ENCODE assay signal across 9 mouse cellular contexts in the genomic region with DNA sequence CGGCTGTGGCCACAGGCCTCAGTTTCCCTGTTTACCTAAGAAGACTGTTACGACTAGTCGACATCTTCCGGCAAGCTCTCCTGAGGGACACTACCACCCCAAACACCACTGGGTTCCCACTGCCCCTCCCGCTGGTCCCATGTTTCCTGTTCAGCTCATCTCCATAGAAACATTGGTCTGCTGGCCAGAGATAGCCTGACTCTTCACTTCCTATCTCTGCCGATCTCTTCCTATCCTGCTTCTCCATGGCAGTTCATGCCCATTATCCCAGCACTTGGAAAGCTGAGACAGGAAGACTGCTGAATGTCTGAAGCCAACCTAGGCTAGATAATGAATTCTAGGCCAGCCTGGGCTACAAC. TPM values are rescaled to one million over a fixed set of nuclear protein-coding genes. Genes with fewer than 3 reads are reported as not detected.
DNase-seq lines count a peak whose midpoint lies in the region; ATAC-seq and TF ChIP-seq lines count a peak whose summit lies in the region.
"Had no signal": no experiment of that assay in that cellular context is flagged by ENCODE, and none has a peak within 500 bp of the region (broad histone marks: within the 10 kb centered on the region; RNA-seq: fewer than 3 reads in every experiment).

No protein-coding gene starts in this region.

- peak; percentile 63 to 70 (median 64) for DNase-seq in liver, embryonic 14.5 days (ENCODE audit: low read depth in 3 of 3, low spot score in 3 of 3)
- DNase-seq in layer of hippocampus, adult 9-10 months (ENCODE audit: low spot score), result no peak
- DNase-seq in adrenal gland, postnatal 4 days (ENCODE audit: low spot score in 2 of 2), result no peak
- DNase-seq in cerebellum, adult 18-20 months, result no peak

- TF ChIP-seq CTCF in liver, embryonic 14.5 days (IDR thresholded peaks at IDR 0.05; ENCODE audit: low read depth), result no peak

- no peak for ATAC-seq in midbrain, embryonic 12.5 days (ENCODE audit: low FRiP score, low read depth)
- ATAC-seq in midbrain, embryonic 15.5 days (replicated peaks), result no peak
- peak; percentile 11 for ATAC-seq in granulocyte monocyte progenitor cell, adult 5-6 weeks (replicated peaks; ENCODE audit: poor library complexity, severe bottlenecking)
- ATAC-seq in liver, embryonic 14.5 days (ENCODE audit: insufficient read depth), result peak; percentile 57
- ATAC-seq in stomach, embryonic 15.5 days (ENCODE audit: insufficient read depth, low FRiP score, low read depth), result no peak

- peaks cover 47% of the 10 kb centered on the region for H3K4me1 ChIP-seq in midbrain, embryonic 12.5 days
- H3K4me1 ChIP-seq in midbrain, embryonic 15.5 days, result peaks cover 41% of the 10 kb centered on the region
- H3K4me1 ChIP-seq in liver, embryonic 14.5 days (replicated peaks; ENCODE audit: control insufficient read depth in 2 of 2, insufficient read depth in 2 of 2, low read length in 1 of 2), result peaks cover 47 to 55% of the 10 kb centered on the region in 2 experiments
- H3K4me1 ChIP-seq in stomach, embryonic 15.5 days, result peaks cover 51% of the 10 kb centered on the region

- no peaks in the 10 kb centered on the region for H3K36me3 ChIP-seq in midbrain, embryonic 12.5 days
- no peaks in the 10 kb centered on the region for H3K36me3 ChIP-seq in midbrain, embryonic 15.5 days (replicated peaks)
- H3K36me3 ChIP-seq in liver, embryonic 14.5 days (replicated peaks; ENCODE audit: control insufficient read depth, insufficient read depth, low read depth), result peaks cover 8% of the 10 kb centered on the region
- H3K36me3 ChIP-seq in stomach, embryonic 15.5 days, result no peaks in the 10 kb centered on the region

- H3K9me3 ChIP-seq in midbrain, embryonic 12.5 days, result no peaks in the 10 kb centered on the region
- no peaks in the 10 kb centered on the region for H3K9me3 ChIP-seq in midbrain, embryonic 15.5 days
- H3K9me3 ChIP-seq in liver, embryonic 14.5 days (ENCODE audit: control insufficient read depth, low read length), result no peaks in the 10 kb centered on the region
- H3K9me3 ChIP-seq in stomach, embryonic 15.5 days, result no peaks in the 10 kb centered on the region

- peak; percentile 70 for TF ChIP-seq EP300 in liver, embryonic 14.5 days (IDR thresholded peaks at IDR 0.05; ENCODE audit: low read depth)

- peak overlapping the region; percentile 27 for H3K27ac ChIP-seq in midbrain, embryonic 12.5 days (replicated peaks)
- H3K27ac ChIP-seq in midbrain, embryonic 15.5 days, result no peak overlapping the region
- peak overlapping the region; percentile 74 for H3K27ac ChIP-seq in liver, embryonic 14.5 days
- H3K27ac ChIP-seq in stomach, embryonic 15.5 days, result peak overlapping the region; percentile 51

- H3K27me3 ChIP-seq in midbrain, embryonic 12.5 days, result no peaks in the 10 kb centered on the region; the same call in 1 of the 2 replicates
- 0 out of 2 replicates have a peak, but pooled peaks cover 2% of the 10 kb centered on the region for H3K27me3 ChIP-seq in midbrain, embryonic 15.5 days (replicated peaks)
- no peaks in the 10 kb centered on the region for H3K27me3 ChIP-seq in liver, embryonic 14.5 days (ENCODE audit: control insufficient read depth, insufficient read depth, low read length)
- H3K27me3 ChIP-seq in stomach, embryonic 15.5 days (replicated peaks), result no peaks in the 10 kb centered on the region

- H3K9ac ChIP-seq in midbrain, embryonic 12.5 days (replicated peaks), result no peak overlapping the region
- H3K9ac ChIP-seq in midbrain, embryonic 15.5 days, result no peak overlapping the region
- H3K9ac ChIP-seq in liver, embryonic 14.5 days (replicated peaks), result peak overlapping the region; percentile 63
- no peak overlapping the region for H3K9ac ChIP-seq in stomach, embryonic 15.5 days

- H3K4me3 ChIP-seq in midbrain, embryonic 12.5 days, result no peak overlapping the region
- H3K4me3 ChIP-seq in midbrain, embryonic 15.5 days, result no peak overlapping the region
- H3K4me3 ChIP-seq in liver, embryonic 14.5 days (ENCODE audit: insufficient read depth in 1 of 2, low read depth in 2 of 2, low read length in 2 of 2), result peak overlapping the region; percentile 45 to 48
- H3K4me3 ChIP-seq in stomach, embryonic 15.5 days (replicated peaks), result no peak overlapping the region

- WGBS in midbrain, embryonic 12.5 days, result 73% methylated on average over 6 of the region's 6 CpGs
- 78% methylated on average over 6 of the region's 6 CpGs for WGBS in midbrain, embryonic 15.5 days
- WGBS in liver, embryonic 14.5 days (ENCODE audit: insufficient replicate concordance), result 5% methylated on average over 6 of the region's 6 CpGs
- 67% methylated on average over 6 of the region's 6 CpGs for WGBS in stomach, embryonic 15.5 days

- no peak overlapping the region for H3K4me2 ChIP-seq in midbrain, embryonic 12.5 days (replicated peaks)
- no peak overlapping the region for H3K4me2 ChIP-seq in midbrain, embryonic 15.5 days
- H3K4me2 ChIP-seq in liver, embryonic 14.5 days (ENCODE audit: low read depth), result peak overlapping the region; percentile 68
- H3K4me2 ChIP-seq in stomach, embryonic 15.5 days, result peak overlapping the region; percentile 10; the same call in 1 of the 2 replicates

RNA-seq across cellular contexts. Expression of a gene that starts 2.6 kb away (rescaled TPM):
- 0.37 TPM in 2 replicates for polyA plus RNA-seq in midbrain, embryonic 12.5 days (2016; fragmentation: Nextera tagmentation; extraction: Ambion mirVana)
- polyA plus RNA-seq in midbrain, embryonic 15.5 days (2015; fragmentation: Nextera tagmentation; extraction: Ambion mirVana), result 0.20 and 0.31 TPM in 2 replicates
- not detected in 2 replicates for total RNA-seq in granulocyte monocyte progenitor cell, adult 5-6 weeks (2014; fragmentation: Nextera tagmentation)
- total RNA-seq in granulocyte monocyte progenitor cell, adult 5-6 weeks (2017), result 0.21 TPM in 1 of 2 replicates, not detected in the other
- polyA plus RNA-seq in liver, embryonic 14.5 days (2012; rRNA removed), result 0.01 and 0.02 TPM in 2 replicates
- 0.63 and 0.96 TPM in 2 replicates for polyA plus RNA-seq in liver, embryonic 14.5 days (2014; fragmentation: Nextera tagmentation; extraction: Ambion mirVana)
- polyA plus RNA-seq in stomach, embryonic 15.5 days (2015; fragmentation: Nextera tagmentation; extraction: Ambion mirVana), result 0.66 and 0.71 TPM in 2 replicates
- total RNA-seq in adrenal gland, postnatal 4 days (2021), result not detected
- total RNA-seq: left cerebral cortex, postnatal 10 days had no signal

RNA-seq across cellular contexts. Expression of a gene that starts 16.0 kb away (rescaled TPM):
- polyA plus RNA-seq in midbrain, embryonic 12.5 days (2016; fragmentation: Nextera tagmentation; extraction: Ambion mirVana), result 672 and 763 TPM in 2 replicates
- 132 and 158 TPM in 2 replicates for polyA plus RNA-seq in midbrain, embryonic 15.5 days (2015; fragmentation: Nextera tagmentation; extraction: Ambion mirVana)
- 1.3 and 4.1 TPM in 2 replicates for total RNA-seq in granulocyte monocyte progenitor cell, adult 5-6 weeks (2014; fragmentation: Nextera tagmentation)
- not detected in 2 replicates for total RNA-seq in granulocyte monocyte progenitor cell, adult 5-6 weeks (2017)
- polyA plus RNA-seq in liver, embryonic 14.5 days (2012; rRNA removed), result 13.2 and 19.3 TPM in 2 replicates
- 12.7 and 13.7 TPM in 2 replicates for polyA plus RNA-seq in liver, embryonic 14.5 days (2014; fragmentation: Nextera tagmentation; extraction: Ambion mirVana)
- 587 and 735 TPM in 2 replicates for polyA plus RNA-seq in stomach, embryonic 15.5 days (2015; fragmentation: Nextera tagmentation; extraction: Ambion mirVana)
- 100 to 1,000 TPM in 1 of 2 experiments, 10 to 100 TPM in 1; 79.3 to 138 TPM for total RNA-seq in adrenal gland, postnatal 4 days (2021)

RNA-seq across cellular contexts. Expression of a gene that starts 21.1 kb away (rescaled TPM):
- 0.31 and 0.56 TPM in 2 replicates for polyA plus RNA-seq in midbrain, embryonic 12.5 days (2016; fragmentation: Nextera tagmentation; extraction: Ambion mirVana)
- polyA plus RNA-seq in midbrain, embryonic 15.5 days (2015; fragmentation: Nextera tagmentation; extraction: Ambion mirVana), result 0.57 and 0.66 TPM in 2 replicates
- not detected in 2 replicates for total RNA-seq in granulocyte monocyte progenitor cell, adult 5-6 weeks (2014; fragmentation: Nextera tagmentation)
- 0.26 TPM in 1 of 2 replicates, not detected in the other for total RNA-seq in granulocyte monocyte progenitor cell, adult 5-6 weeks (2017)
- 0.06 and 0.08 TPM in 2 replicates for polyA plus RNA-seq in liver, embryonic 14.5 days (2012; rRNA removed)
- polyA plus RNA-seq in liver, embryonic 14.5 days (2014; fragmentation: Nextera tagmentation; extraction: Ambion mirVana), result not detected in 2 replicates
- polyA plus RNA-seq in stomach, embryonic 15.5 days (2015; fragmentation: Nextera tagmentation; extraction: Ambion mirVana), result 0.21 and 0.27 TPM in 2 replicates
- under 1 TPM; 0.34 to 0.42 TPM for total RNA-seq in adrenal gland, postnatal 4 days (2021)

RNA-seq across cellular contexts. Expression of a gene that starts 27.5 kb away (rescaled TPM):
- 24.5 and 26.1 TPM in 2 replicates for polyA plus RNA-seq in midbrain, embryonic 12.5 days (2016; fragmentation: Nextera tagmentation; extraction: Ambion mirVana)
- 32.2 and 36.1 TPM in 2 replicates for polyA plus RNA-seq in midbrain, embryonic 15.5 days (2015; fragmentation: Nextera tagmentation; extraction: Ambion mirVana)
- total RNA-seq in granulocyte monocyte progenitor cell, adult 5-6 weeks (2014; fragmentation: Nextera tagmentation), result 115 and 135 TPM in 2 replicates
- total RNA-seq in granulocyte monocyte progenitor cell, adult 5-6 weeks (2017), result 75.7 and 89.4 TPM in 2 replicates
- 55.9 and 60.7 TPM in 2 replicates for polyA plus RNA-seq in liver, embryonic 14.5 days (2012; rRNA removed)
- 19.6 and 26.7 TPM in 2 replicates for polyA plus RNA-seq in liver, embryonic 14.5 days (2014; fragmentation: Nextera tagmentation; extraction: Ambion mirVana)
- 50.9 and 51.1 TPM in 2 replicates for polyA plus RNA-seq in stomach, embryonic 15.5 days (2015; fragmentation: Nextera tagmentation; extraction: Ambion mirVana)
- 10 to 100 TPM; 91.3 to 98.4 TPM for total RNA-seq in adrenal gland, postnatal 4 days (2021)

Comparison
In these comparisons a context has a peak if more than half of its experiments do, and no peak if none do; other contexts are left out.
1. ATAC-seq: peak in granulocyte monocyte progenitor cell, adult 5-6 weeks (single experiment) and liver, embryonic 14.5 days (single experiment); none in midbrain, embryonic 12.5 days (single experiment), midbrain, embryonic 15.5 days (single experiment) and stomach, embryonic 15.5 days (single experiment).
2. H3K4me2 ChIP-seq: peak in liver, embryonic 14.5 days (single experiment) and stomach, embryonic 15.5 days (single experiment); none in midbrain, embryonic 12.5 days (single experiment) and midbrain, embryonic 15.5 days (single experiment).
3. H3K4me3 ChIP-seq: peak in liver, embryonic 14.5 days (2 of 2); none in midbrain, embryonic 12.5 days (single experiment), midbrain, embryonic 15.5 days (single experiment) and stomach, embryonic 15.5 days (single experiment).
4. DNase-seq: peak in liver, embryonic 14.5 days (3 of 3); none in layer of hippocampus, adult 9-10 months (single experiment), adrenal gland, postnatal 4 days (0 of 2) and cerebellum, adult 18-20 months (0 of 2).